ENCODE assay signal across 26 mouse cellular contexts in genomic region chr12:34338886-34339285, GRCm38 (mm10).
"Had no signal": no experiment of that assay in that cellular context is flagged by ENCODE, and none has a peak within 500 bp of the region (broad histone marks: within the 10 kb centered on the region; RNA-seq: fewer than 3 reads in every experiment).

No protein-coding gene starts in this region.

- H3K9ac ChIP-seq: heart, embryonic 13.5 days; heart, embryonic 15.5 days; hindbrain, embryonic 13.5 days; hindbrain, embryonic 15.5 days; limb, embryonic 13.5 days; limb, embryonic 15.5 days; liver, embryonic 12.5 days; liver, embryonic 14.5 days had no signal

- H3K36me3 ChIP-seq: heart, embryonic 13.5 days; heart, embryonic 15.5 days; hindbrain, embryonic 13.5 days; hindbrain, embryonic 15.5 days; limb, embryonic 13.5 days; limb, embryonic 15.5 days; liver, embryonic 12.5 days had no signal

- ATAC-seq: hindbrain, postnatal 0 days; intestine, embryonic 16.5 days; liver, embryonic 12.5 days had no signal

- DNase-seq: gastrocnemius, adult 2 months; gastrocnemius, postnatal 10 days; gastrocnemius, postnatal 25 days; heart, adult 18-20 months; heart, postnatal 14 days; heart, postnatal 36 days; kidney, adult 11 months; kidney, adult 2 months; kidney, postnatal 10 days; kidney, postnatal 25 days; kidney, postnatal 4 days; layer of hippocampus, adult 9-11 months; layer of hippocampus, postnatal 36 days; left cerebral cortex, postnatal 4 days had no signal

- H3K27me3 ChIP-seq: heart, embryonic 13.5 days; heart, embryonic 15.5 days; hindbrain, embryonic 13.5 days; hindbrain, embryonic 15.5 days; limb, embryonic 13.5 days; limb, embryonic 15.5 days; liver, embryonic 12.5 days had no signal

- H3K4me3 ChIP-seq: gastrocnemius, adult 2 months; heart, embryonic 13.5 days; heart, embryonic 15.5 days; hindbrain, embryonic 13.5 days; hindbrain, embryonic 15.5 days; layer of hippocampus, adult 2 months; limb, embryonic 13.5 days; limb, embryonic 15.5 days; liver, embryonic 12.5 days had no signal

- H3K27ac ChIP-seq: gastrocnemius, adult 2 months; heart, embryonic 13.5 days; heart, embryonic 15.5 days; hindbrain, embryonic 13.5 days; hindbrain, embryonic 15.5 days; hindbrain, postnatal 0 days; layer of hippocampus, adult 2 months; limb, embryonic 13.5 days; limb, embryonic 15.5 days; liver, embryonic 12.5 days; liver, embryonic 14.5 days had no signal

- H3K4me1 ChIP-seq: hindbrain, embryonic 13.5 days; limb, embryonic 13.5 days; limb, embryonic 15.5 days; liver, embryonic 12.5 days had no signal

- H3K4me2 ChIP-seq: heart, embryonic 11.5 days; heart, embryonic 13.5 days; heart, embryonic 15.5 days; hindbrain, embryonic 13.5 days; hindbrain, embryonic 15.5 days; limb, embryonic 13.5 days; limb, embryonic 15.5 days; liver, embryonic 12.5 days had no signal

- H3K9me3 ChIP-seq: heart, embryonic 13.5 days; heart, embryonic 15.5 days; hindbrain, embryonic 13.5 days; hindbrain, embryonic 15.5 days; limb, embryonic 13.5 days; limb, embryonic 15.5 days; liver, embryonic 12.5 days had no signal
